Mouse (Mus musculus) intestine, embryonic 16.5 days (tissue): ENCODE results near the gene Tlx2. TPM values are rescaled to one million over a fixed set of nuclear protein-coding genes. Genes with fewer than 3 reads are reported as not detected.

Experiments used
- ATAC-seq: fragments of 200-750 bp; cut with Nextera tagmentation; 2 replicates; pipeline ENCODE4 v1.8.0; 2017; ENCODE audit warnings: moderate TSS enrichment, moderate library complexity
- H3K27ac ChIP-seq: fragments of 300-500 bp; sonication (generic); 2 replicates; pipeline ENCODE4 v1.5.1; 2014; ENCODE audit warnings: mild to moderate bottlenecking, low read length
- H3K27me3 ChIP-seq: fragments of 300-500 bp; sonication (generic); replicated peaks from 2 replicates; pipeline ENCODE4 v1.6.1; 2014; ENCODE audit warnings: low read length, control low read depth, mixed read lengths; ENCODE audit not compliant: control insufficient read depth, insufficient read depth
- H3K36me3 ChIP-seq: fragments of 300-500 bp; sonication (generic); 2 replicates; pipeline ENCODE4 v1.6.1; 2014; ENCODE audit warnings: low read length, control low read depth; ENCODE audit not compliant: control insufficient read depth, insufficient read depth
- H3K4me1 ChIP-seq: fragments of 300-500 bp; sonication (generic); 2 replicates; pipeline ENCODE4 v1.6.1; 2014; ENCODE audit warnings: low read length, control low read depth, mixed read lengths; ENCODE audit not compliant: control insufficient read depth, insufficient read depth
- H3K4me2 ChIP-seq: fragments of 300-500 bp; sonication (generic); 2 replicates; pipeline ENCODE4 v1.6.1; 2014; ENCODE audit warnings: low read depth, low read length, control low read depth
- H3K4me3 ChIP-seq: fragments of 300-500 bp; sonication (generic); 2 replicates; pipeline ENCODE4 v1.5.1; 2014; ENCODE audit warnings: mild to moderate bottlenecking, low read length
- H3K9ac ChIP-seq: fragments of 300-500 bp; sonication (generic); 2 replicates; pipeline ENCODE4 v1.6.1; 2014; ENCODE audit warnings: low read depth, low read length
- H3K9me3 ChIP-seq: fragments of 300-500 bp; sonication (generic); 2 replicates; pipeline ENCODE4 v1.6.1; 2016; ENCODE audit warnings: low read length, control low read depth; ENCODE audit not compliant: control insufficient read depth
- WGBS: fragments of 180-500 bp; shearing (Covaris S2); extraction: QIAGEN DNeasy Blood & Tissue Kit; methylation state at CpG from one replicate; pipeline ENCODE4 v1.1.7; 2014; 5-methylcytosine and 5-hydroxymethylcytosine counted together
- polyA plus RNA-seq: library from polyadenylated mRNA; unstranded; fragments of >200 nt; fragmentation: Nextera tagmentation; extraction: Ambion mirVana; gene quantifications from 2 replicates; pipeline ENCODE4 v1.2.1, GENCODE M21; 2015

Gene Tlx2
- polyA plus RNA-seq: 9.3 and 10.4 TPM in 2 replicates

- peak within 1 kb of the TSS; percentile 52 for H3K9ac ChIP-seq
- peak within 1 kb of the TSS; percentile 27 for H3K27ac ChIP-seq
- H3K4me1 ChIP-seq: peaks cover 14% of the 10 kb centered on the region
- no peaks in the 10 kb centered on the region for H3K36me3 ChIP-seq
- peaks cover 87% of the 10 kb centered on the region for H3K27me3 ChIP-seq
- no peaks in the 10 kb centered on the region for H3K9me3 ChIP-seq
- peak within 1 kb of the TSS; percentile 47 for H3K4me2 ChIP-seq
- 0% methylated on average over 10 of the region's 10 CpGs for WGBS
- no peak for ATAC-seq
- peak within 1 kb of the TSS; percentile 41 for H3K4me3 ChIP-seq
Measured at GRCm38 (mm10) chr6:83070247-83070310, at the start of gene Tlx2. Gene Tlx2, minus strand, starts transcription at chr6:83070293.

GRCm38 (mm10) chr6:83119734-83120051 lies 49.6 kb upstream of the Tlx2 start:
- Histone ChIP-seq H3K4me1 (peaks cover 41% of the 10 kb centered on the region), H3K4me3 (peak overlapping the region; percentile 74; the same call in 1 of the 2 replicates), H3K9ac (peak overlapping the region; percentile 81; the same call in 1 of the 2 replicates), H3K9me3 (no peaks in the 10 kb centered on the region), H3K36me3 (no peaks in the 10 kb centered on the region; the same call in 1 of the 2 replicates), H3K27me3 (no peaks in the 10 kb centered on the region), H3K27ac (no peak overlapping the region), H3K4me2 (peak overlapping the region; percentile 90; the same call in 1 of the 2 replicates)
- 76% methylated on average over 7 of the region's 7 CpGs for WGBS
- no peak for ATAC-seq

GRCm38 (mm10) chr6:83118825-83119733 lies 49.0 kb upstream of the Tlx2 start:
- Histone ChIP-seq H3K36me3 (no peaks in the 10 kb centered on the region; the same call in 1 of the 2 replicates), H3K27ac (no peak overlapping the region), H3K4me3 (no peak overlapping the region), H3K4me2 (no peak overlapping the region), H3K9me3 (no peaks in the 10 kb centered on the region), H3K4me1 (peaks cover 41% of the 10 kb centered on the region), H3K9ac (peak overlapping the region; percentile 81; the same call in 1 of the 2 replicates), H3K27me3 (no peaks in the 10 kb centered on the region)
- 78% methylated on average over 14 of the region's 14 CpGs for WGBS
- no peak for ATAC-seq

GRCm38 (mm10) chr6:83118369-83118768 lies 48.3 kb upstream of the Tlx2 start:
- Histone ChIP-seq H3K4me2 (no peak overlapping the region), H3K9me3 (no peaks in the 10 kb centered on the region), H3K9ac (no peak overlapping the region), H3K36me3 (no peaks in the 10 kb centered on the region; the same call in 1 of the 2 replicates), H3K4me1 (peaks cover 37% of the 10 kb centered on the region), H3K27ac (no peak overlapping the region), H3K4me3 (no peak overlapping the region), H3K27me3 (no peaks in the 10 kb centered on the region)
- ATAC-seq: no peak
- 80% methylated on average over 11 of the region's 11 CpGs for WGBS

- ATAC-seq: no peak
- H3K36me3 ChIP-seq: no peaks in the 10 kb centered on the region; the same call in 1 of the 2 replicates
- WGBS: 87% methylated on average over 13 of the region's 13 CpGs
- peaks cover 31% of the 10 kb centered on the region for H3K4me1 ChIP-seq
- no peaks in the 10 kb centered on the region for H3K27me3 ChIP-seq
- H3K9me3 ChIP-seq: no peaks in the 10 kb centered on the region
- no peak overlapping the region for H3K9ac ChIP-seq
- no peak overlapping the region for H3K27ac ChIP-seq
- H3K4me3 ChIP-seq: no peak overlapping the region
- no peak overlapping the region for H3K4me2 ChIP-seq
Measured at GRCm38 (mm10) chr6:83117616-83118015, 47.5 kb upstream of the Tlx2 start.

GRCm38 (mm10) chr6:83117165-83117438 lies 47.0 kb upstream of the Tlx2 start:
- H3K27ac ChIP-seq: no peak overlapping the region
- 86% methylated on average over 4 of the region's 4 CpGs for WGBS
- no peaks in the 10 kb centered on the region for H3K27me3 ChIP-seq
- H3K4me1 ChIP-seq: peaks cover 26% of the 10 kb centered on the region
- H3K4me2 ChIP-seq: no peak overlapping the region
- H3K9ac ChIP-seq: no peak overlapping the region
- no peaks in the 10 kb centered on the region for H3K9me3 ChIP-seq
- no peak overlapping the region for H3K4me3 ChIP-seq
- ATAC-seq: no peak
- H3K36me3 ChIP-seq: no peaks in the 10 kb centered on the region; the same call in 1 of the 2 replicates

GRCm38 (mm10) chr6:83116373-83117164 lies 46.5 kb upstream of the Tlx2 start:
- peak overlapping the region; percentile 85 for H3K4me3 ChIP-seq
- no peaks in the 10 kb centered on the region; the same call in 1 of the 2 replicates for H3K36me3 ChIP-seq
- H3K4me1 ChIP-seq: peaks cover 25% of the 10 kb centered on the region
- ATAC-seq: no peak
- peak overlapping the region; percentile 72 for H3K27ac ChIP-seq
- H3K9ac ChIP-seq: peak overlapping the region; percentile 92
- 71% methylated on average over 11 of the region's 11 CpGs for WGBS
- H3K27me3 ChIP-seq: no peaks in the 10 kb centered on the region
- peak overlapping the region; percentile 88 for H3K4me2 ChIP-seq
- H3K9me3 ChIP-seq: no peaks in the 10 kb centered on the region

GRCm38 (mm10) chr6:83115682-83116372 lies 45.7 kb upstream of the Tlx2 start:
- peak; percentile 70 for ATAC-seq
- Histone ChIP-seq H3K9me3 (no peaks in the 10 kb centered on the region), H3K4me1 (peaks cover 25% of the 10 kb centered on the region), H3K9ac (peak overlapping the region; percentile 92), H3K36me3 (no peaks in the 10 kb centered on the region; the same call in 1 of the 2 replicates), H3K27me3 (no peaks in the 10 kb centered on the region), H3K4me2 (peak overlapping the region; percentile 88), H3K4me3 (peak overlapping the region; percentile 85), H3K27ac (peak overlapping the region; percentile 72)
- WGBS: under 1% methylated on average over 46 of the region's 48 CpGs

- Histone ChIP-seq H3K4me1 (peaks cover 21% of the 10 kb centered on the region), H3K27ac (peak within 1 kb of the TSS; percentile 87), H3K4me3 (peak within 1 kb of the TSS; percentile 85), H3K4me2 (peak within 1 kb of the TSS; percentile 88), H3K36me3 (no peaks in the 10 kb centered on the region; the same call in 1 of the 2 replicates), H3K9ac (peak within 1 kb of the TSS; percentile 92), H3K27me3 (no peaks in the 10 kb centered on the region), H3K9me3 (no peaks in the 10 kb centered on the region)
- 1% methylated on average over 44 of the region's 58 CpGs for WGBS
- peak; percentile 92 for ATAC-seq
Measured at GRCm38 (mm10) chr6:83115011-83115671, 45.0 kb upstream of the Tlx2 start, which contains the start of gene Mogs. Gene Mogs, plus strand, starts transcription at chr6:83115496.
